Mouse (Mus musculus) kidney, embryonic 14.5 days (tissue): ENCODE measurements at regions not wholly inside any gene's neighbourhood (a gene's known extent, or its start where the extent isn't known, plus 50 kb on each side); places are given as distances from the start of the nearest gene placed in this dataset.

Experiments
- ATAC-seq: fragments of 200-750 bp; cut with Nextera tagmentation; 2 replicates; pipeline ENCODE4 v1.8.0; 2017; ENCODE audit warnings: moderate number of reproducible peaks, mild to moderate bottlenecking, moderate TSS enrichment, moderate library complexity; ENCODE audit not compliant: low FRiP score, low TSS enrichment
- H3K27ac ChIP-seq: fragments of 300-500 bp; sonication (generic); 2 replicates; pipeline ENCODE4 v1.5.1; 2014; ENCODE audit warnings: low read depth, mild to moderate bottlenecking, low read length, moderate library complexity, mixed read lengths
- H3K27me3 ChIP-seq: fragments of 300-500 bp; sonication (generic); 2 replicates; pipeline ENCODE4 v1.6.1; 2014; ENCODE audit warnings: mild to moderate bottlenecking, low read length; ENCODE audit not compliant: control insufficient read depth, insufficient read depth
- H3K36me3 ChIP-seq: fragments of 300-500 bp; sonication (generic); 2 replicates; pipeline ENCODE4 v1.6.1; 2014; ENCODE audit warnings: low read length, mixed read lengths; ENCODE audit not compliant: control insufficient read depth, insufficient read depth
- H3K4me1 ChIP-seq: fragments of 300-500 bp; sonication (generic); 2 replicates; pipeline ENCODE4 v1.6.1; 2014; ENCODE audit warnings: low read length, mixed read lengths; ENCODE audit not compliant: control insufficient read depth, insufficient read depth
- H3K4me2 ChIP-seq: fragments of 300-500 bp; sonication (generic); replicated peaks from 2 replicates; pipeline ENCODE4 v1.6.1; 2014; ENCODE audit warnings: low read depth, mild to moderate bottlenecking, low read length
- H3K4me3 ChIP-seq: fragments of 300-500 bp; sonication (generic); 2 replicates; pipeline ENCODE4 v1.5.1; 2014; ENCODE audit warnings: mild to moderate bottlenecking, low read length
- H3K9ac ChIP-seq: fragments of 300-500 bp; sonication (generic); 2 replicates; pipeline ENCODE4 v1.6.1; 2014; ENCODE audit warnings: low read depth, mild to moderate bottlenecking, low read length, moderate library complexity
- H3K9me3 ChIP-seq: fragments of 300-500 bp; sonication (generic); 2 replicates; pipeline ENCODE4 v1.6.1; 2016; ENCODE audit warnings: low read length; ENCODE audit not compliant: control insufficient read depth
- WGBS: fragments of 180-500 bp; shearing (Covaris S2); extraction: QIAGEN DNeasy Blood & Tissue Kit; methylation state at CpG from one replicate; pipeline ENCODE4 v1.1.7; 2014; 5-methylcytosine and 5-hydroxymethylcytosine counted together

DNA sequence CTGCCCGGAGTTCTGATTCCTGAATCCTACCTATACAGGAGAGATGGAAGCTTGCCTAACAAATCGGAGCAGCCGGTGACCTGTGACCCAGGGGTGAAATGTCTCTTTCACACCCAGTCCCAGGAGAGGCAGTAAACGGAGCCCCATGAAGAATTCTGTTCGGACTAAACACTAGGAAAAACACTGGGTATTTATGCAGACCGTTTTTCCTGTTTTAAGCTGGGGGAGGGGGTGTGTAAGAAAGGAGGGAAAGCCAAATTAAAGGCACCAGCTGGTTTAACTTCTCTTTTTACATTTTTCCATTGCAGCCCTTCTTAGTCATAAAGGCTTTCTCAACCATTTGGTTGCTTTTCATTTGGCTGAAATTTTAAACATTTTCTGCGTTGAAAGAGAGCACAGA lies 127.1 kb downstream of the Gm5426 start:
- no peak overlapping the region for H3K4me3 ChIP-seq
- peak overlapping the region; percentile 17; the same call in 1 of the 2 replicates for H3K4me2 ChIP-seq
- H3K27ac ChIP-seq, result no peak overlapping the region; the same call in 1 of the 2 replicates
- H3K9ac ChIP-seq, result no peak overlapping the region
- H3K9me3 ChIP-seq, result no peaks in the 10 kb centered on the region
- ATAC-seq, result no peak
- H3K27me3 ChIP-seq, result no peaks in the 10 kb centered on the region
- WGBS, result 4% methylated on average over 7 of the region's 7 CpGs
- H3K4me1 ChIP-seq, result peaks cover 24% of the 10 kb centered on the region
- no peaks in the 10 kb centered on the region for H3K36me3 ChIP-seq

GRCm38 (mm10) chr10:96264433-96264832 lies 128.0 kb downstream of the Gm5426 start:
- no peaks in the 10 kb centered on the region for H3K9me3 ChIP-seq
- 0 out of 2 replicates have a peak, but pooled peaks have one; percentile 32 for ATAC-seq
- H3K27ac ChIP-seq, result peak overlapping the region; percentile 51; the same call in 1 of the 2 replicates
- WGBS, result 10% methylated on average over 5 of the region's 5 CpGs
- no peak overlapping the region for H3K9ac ChIP-seq
- no peak overlapping the region for H3K4me2 ChIP-seq
- H3K4me1 ChIP-seq, result peaks cover 24% of the 10 kb centered on the region
- H3K27me3 ChIP-seq, result no peaks in the 10 kb centered on the region
- no peaks in the 10 kb centered on the region for H3K36me3 ChIP-seq
- H3K4me3 ChIP-seq, result no peak overlapping the region

DNA sequence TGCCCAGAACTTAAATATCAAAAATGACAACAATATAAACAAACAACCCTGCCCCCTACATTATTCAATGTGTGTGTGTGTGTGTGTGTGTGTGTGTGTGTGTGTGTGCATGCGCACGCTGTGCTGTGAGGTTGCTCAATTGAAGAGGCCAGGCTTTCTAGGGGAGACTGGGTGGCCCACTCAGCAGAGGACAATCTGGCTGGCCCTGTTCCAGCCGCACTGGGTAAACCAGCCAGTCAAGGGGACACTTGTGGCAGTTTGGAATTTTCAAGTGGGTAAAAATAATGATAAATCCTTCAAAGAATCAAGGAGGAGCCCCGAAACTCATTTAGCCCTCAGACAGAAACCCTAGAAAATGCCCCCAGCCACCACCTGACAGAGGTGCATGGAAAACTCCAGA lies 128.5 kb downstream of the Gm5426 start:
- WGBS, result 40% methylated on average over 4 of the region's 4 CpGs

GRCm38 (mm10) chr10:96266100-96266735 lies 129.8 kb downstream of the Gm5426 start:
- 76% methylated on average over 9 of the region's 9 CpGs for WGBS
- no peaks in the 10 kb centered on the region for H3K9me3 ChIP-seq
- no peak for ATAC-seq
- H3K4me2 ChIP-seq, result no peak overlapping the region
- H3K4me1 ChIP-seq, result peaks cover 24% of the 10 kb centered on the region
- no peak overlapping the region for H3K27ac ChIP-seq
- no peaks in the 10 kb centered on the region for H3K36me3 ChIP-seq
- H3K4me3 ChIP-seq, result no peak overlapping the region
- no peaks in the 10 kb centered on the region for H3K27me3 ChIP-seq
- H3K9ac ChIP-seq, result no peak overlapping the region

More for the DNA sequence above, 128.5 kb downstream of the Gm5426 start:
- Histone ChIP-seq H3K4me2 (no peak overlapping the region), H3K27ac (peak overlapping the region; percentile 51; the same call in 1 of the 2 replicates), H3K9ac (peak overlapping the region; percentile 23; the same call in 1 of the 2 replicates), H3K4me3 (no peak overlapping the region), H3K36me3 (no peaks in the 10 kb centered on the region), H3K9me3 (no peaks in the 10 kb centered on the region), H3K27me3 (no peaks in the 10 kb centered on the region), H3K4me1 (peaks cover 24% of the 10 kb centered on the region)
- peak; percentile 70; the same call in 1 of the 2 replicates for ATAC-seq

DNA sequence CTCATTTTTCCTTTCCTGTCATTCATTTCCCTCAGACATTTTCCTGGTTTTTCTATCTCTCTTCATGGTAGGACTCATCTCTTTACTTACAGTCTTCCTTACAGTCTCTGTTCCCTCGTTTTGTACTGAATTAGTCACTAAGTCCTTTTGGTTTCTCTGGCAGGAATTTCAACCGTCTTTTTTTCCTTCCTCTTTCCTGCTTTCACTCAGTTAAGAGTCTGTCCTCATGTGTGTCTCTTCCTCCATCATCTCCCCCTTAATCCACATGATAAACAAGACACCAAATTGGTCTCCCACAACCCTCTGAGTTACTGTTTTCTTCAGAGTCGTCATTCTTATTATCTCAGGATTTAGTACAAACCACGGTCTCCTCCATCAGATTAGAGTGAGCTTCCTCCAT lies 131.2 kb downstream of the Gm5426 start:
- Histone ChIP-seq H3K4me3 (no peak overlapping the region), H3K27ac (no peak overlapping the region), H3K27me3 (no peaks in the 10 kb centered on the region), H3K9me3 (no peaks in the 10 kb centered on the region), H3K9ac (no peak overlapping the region), H3K4me2 (no peak overlapping the region), H3K4me1 (peaks cover 24% of the 10 kb centered on the region), H3K36me3 (no peaks in the 10 kb centered on the region)
- 79% methylated on average over 4 of the region's 4 CpGs for WGBS
- ATAC-seq, result no peak

GRCm38 (mm10) chr10:96273607-96274365 lies 137.4 kb downstream of the Gm5426 start:
- Histone ChIP-seq H3K27ac (no peak overlapping the region), H3K4me1 (no peaks in the 10 kb centered on the region), H3K4me2 (no peak overlapping the region), H3K9me3 (no peaks in the 10 kb centered on the region), H3K9ac (no peak overlapping the region), H3K36me3 (no peaks in the 10 kb centered on the region), H3K27me3 (no peaks in the 10 kb centered on the region), H3K4me3 (no peak overlapping the region)
- no peak for ATAC-seq
- WGBS, result 78% methylated on average over 7 of the region's 7 CpGs

DNA sequence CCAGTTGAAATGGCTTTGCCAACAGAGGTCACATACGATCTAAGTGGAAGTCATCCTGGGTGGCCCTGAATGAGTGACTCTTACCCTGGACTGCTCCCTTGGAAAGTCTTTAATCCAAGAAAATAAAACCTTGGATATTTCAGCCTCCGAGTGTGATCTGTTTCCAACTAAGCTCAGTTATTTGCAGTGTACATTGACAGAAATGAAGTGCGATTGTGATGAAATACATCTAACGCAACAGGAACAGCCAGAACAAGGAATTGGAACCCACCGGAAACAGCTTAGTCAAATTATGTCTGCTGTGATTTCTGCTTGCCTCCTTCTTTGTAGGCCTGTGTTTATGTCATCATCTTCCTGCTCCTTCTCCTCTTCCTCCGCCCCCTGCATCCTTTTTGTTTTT lies 143.7 kb downstream of the Gm5426 start:
- ATAC-seq, result no peak
- H3K36me3 ChIP-seq, result no peaks in the 10 kb centered on the region
- H3K27ac ChIP-seq, result no peak overlapping the region
- H3K9me3 ChIP-seq, result no peaks in the 10 kb centered on the region
- H3K4me2 ChIP-seq, result no peak overlapping the region
- 92% methylated on average over 6 of the region's 6 CpGs for WGBS
- no peak overlapping the region for H3K4me3 ChIP-seq
- H3K9ac ChIP-seq, result no peak overlapping the region
- no peaks in the 10 kb centered on the region for H3K27me3 ChIP-seq
- H3K4me1 ChIP-seq, result no peaks in the 10 kb centered on the region

DNA sequence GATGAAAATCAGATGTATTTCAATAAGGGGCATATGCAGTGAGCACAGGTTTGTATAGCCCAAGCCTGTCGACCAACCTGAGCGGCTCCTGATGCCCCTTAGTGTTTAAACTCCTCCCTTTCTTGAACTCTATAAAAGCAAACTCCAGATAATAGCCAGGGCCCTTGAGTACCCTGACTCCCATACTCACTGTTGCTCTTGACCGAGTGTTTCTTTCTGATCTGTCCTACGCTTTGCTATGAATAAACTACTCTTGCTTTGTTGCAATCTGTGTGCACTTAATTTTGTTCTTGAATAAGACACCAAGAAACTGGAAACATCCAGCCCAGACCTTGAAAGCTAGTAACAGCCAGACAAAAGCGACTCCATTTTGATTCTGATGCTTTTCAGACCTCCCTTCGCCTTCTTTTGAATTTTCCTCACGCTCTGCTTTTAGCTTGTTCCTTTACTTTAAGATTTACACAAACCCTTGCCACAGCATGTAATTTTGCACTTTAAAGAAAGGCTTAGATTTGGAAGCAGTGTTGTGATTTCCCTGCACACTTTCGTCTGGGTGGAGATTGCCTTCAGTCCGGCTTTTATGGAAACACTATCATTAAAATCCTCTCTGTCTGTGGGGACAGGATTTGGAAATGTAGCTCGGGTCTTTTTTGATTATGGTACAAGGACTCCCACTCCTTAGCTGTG lies 149.1 kb downstream of the Gm5426 start:
- Histone ChIP-seq H3K36me3 (no peaks in the 10 kb centered on the region), H3K4me3 (no peak overlapping the region), H3K9ac (no peak overlapping the region), H3K4me1 (no peaks in the 10 kb centered on the region), H3K27me3 (no peaks in the 10 kb centered on the region), H3K9me3 (no peaks in the 10 kb centered on the region), H3K4me2 (no peak overlapping the region), H3K27ac (no peak overlapping the region)
- 86% methylated on average over 10 of the region's 10 CpGs for WGBS
- no peak for ATAC-seq

DNA sequence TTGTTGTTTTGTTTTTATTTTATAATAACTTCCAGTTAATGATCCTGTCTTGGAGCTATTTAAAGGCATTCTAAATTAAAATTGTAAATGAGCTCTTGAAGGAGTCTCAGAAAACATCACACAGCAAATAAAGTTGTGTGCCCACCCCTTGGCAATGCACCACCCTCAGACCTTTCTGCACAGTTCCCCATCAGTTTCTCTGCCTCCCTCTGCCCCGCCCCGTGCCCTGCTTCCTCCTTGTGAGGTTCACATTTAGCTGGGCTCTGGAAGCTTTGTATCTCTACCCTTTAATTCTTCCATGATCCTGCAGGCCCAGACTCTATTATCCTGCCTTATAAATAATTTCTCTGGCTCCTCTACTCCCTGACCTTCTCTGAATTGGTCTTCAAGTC lies 149.7 kb downstream of the Gm5426 start:
- Histone ChIP-seq H3K4me3 (no peak overlapping the region), H3K9me3 (no peaks in the 10 kb centered on the region), H3K4me2 (no peak overlapping the region), H3K4me1 (no peaks in the 10 kb centered on the region), H3K27ac (no peak overlapping the region), H3K27me3 (no peaks in the 10 kb centered on the region), H3K36me3 (no peaks in the 10 kb centered on the region), H3K9ac (no peak overlapping the region)
- 78% methylated on average over 2 of the region's 2 CpGs for WGBS
- ATAC-seq, result no peak
